Mouse (Mus musculus): ENCODE results near the gene Sh2d3c.
A peak's percentile ranks its signal among the peaks of the same experiment; 100 is the strongest.

Sh2d3c gene

GRCm38 (mm10) chr2:32700966-32701743 lies 19.7 kb upstream of the Sh2d3c start:
- DNase-seq: no peak

GRCm38 (mm10) chr2:32703046-32703445 lies 17.8 kb upstream of the Sh2d3c start:
- DNase-seq: no peak

GRCm38 (mm10) chr2:32704021-32704421 lies 16.8 kb upstream of the Sh2d3c start, which contains the start of gene Fpgs:
Gene Fpgs (minus strand): TSS chr2:32704145.
- peak; percentile 90 for DNase-seq

- no peak for DNase-seq
These were observed 15.8 kb upstream of the Sh2d3c start for GRCm38 (mm10) chr2:32705018-32705417.

DNA sequence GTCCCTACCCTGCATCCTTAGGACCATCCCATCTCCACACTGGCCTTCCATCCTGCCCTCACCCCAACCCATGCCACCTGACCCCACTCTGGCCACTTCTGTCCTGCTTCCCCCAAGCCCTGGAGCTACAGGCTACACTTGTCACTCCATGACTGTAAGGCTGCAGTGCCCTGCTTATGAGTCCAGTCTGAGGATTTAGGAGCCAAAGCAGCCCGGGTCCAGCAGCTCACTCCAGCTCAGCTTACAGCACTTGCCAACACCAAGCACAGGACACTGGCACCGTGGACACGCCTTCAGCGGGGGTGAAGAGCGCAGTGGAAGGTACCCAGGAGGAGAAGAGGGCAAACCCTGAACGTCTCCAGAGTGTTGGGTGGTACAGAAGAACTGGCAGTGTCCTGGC lies 13.9 kb upstream of the Sh2d3c start:
- no peak for DNase-seq

DNA sequence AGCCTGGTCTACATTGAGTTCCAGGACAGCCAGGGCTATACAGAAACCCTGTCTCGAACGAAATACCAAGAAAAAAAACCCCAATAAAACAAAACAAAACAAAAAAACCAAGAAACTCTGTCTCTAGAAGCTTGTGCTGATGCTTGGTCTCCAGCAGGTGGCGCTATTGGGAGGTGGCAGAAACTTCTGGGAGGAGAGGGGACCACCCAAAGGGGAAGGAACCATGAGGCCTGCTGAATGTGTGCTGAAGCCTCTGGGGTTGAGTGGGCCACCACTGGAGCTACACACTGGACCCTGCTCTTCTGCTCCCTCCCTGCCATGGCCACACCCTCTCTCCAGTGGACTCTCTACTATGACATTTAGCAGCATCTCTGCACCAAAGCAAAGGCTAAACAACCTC lies 12.2 kb upstream of the Sh2d3c start:
- no peak for DNase-seq

- no peak for DNase-seq
These were observed 11.2 kb upstream of the Sh2d3c start for GRCm38 (mm10) chr2:32709521-32710137.

DNA sequence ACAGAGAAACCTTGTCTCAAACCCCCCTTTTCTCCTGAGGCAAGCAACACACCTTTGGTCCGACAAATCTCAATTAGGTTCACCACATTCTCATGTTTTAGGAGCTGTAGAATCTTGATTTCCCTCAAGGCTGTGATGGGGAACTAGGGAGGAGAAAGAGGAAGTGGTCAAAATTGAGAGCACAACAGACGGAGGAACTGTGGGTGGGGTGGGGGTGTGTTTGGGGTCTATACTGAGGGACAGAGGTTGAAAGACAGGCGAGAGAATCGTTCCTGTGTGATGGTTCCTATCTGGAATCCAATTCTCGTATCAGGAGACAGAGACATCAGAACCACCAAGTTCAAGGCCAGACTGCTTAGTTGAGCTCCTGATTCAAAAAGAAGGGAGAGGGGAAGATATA lies 10.4 kb upstream of the Sh2d3c start:
- DNase-seq: no peak

DNA sequence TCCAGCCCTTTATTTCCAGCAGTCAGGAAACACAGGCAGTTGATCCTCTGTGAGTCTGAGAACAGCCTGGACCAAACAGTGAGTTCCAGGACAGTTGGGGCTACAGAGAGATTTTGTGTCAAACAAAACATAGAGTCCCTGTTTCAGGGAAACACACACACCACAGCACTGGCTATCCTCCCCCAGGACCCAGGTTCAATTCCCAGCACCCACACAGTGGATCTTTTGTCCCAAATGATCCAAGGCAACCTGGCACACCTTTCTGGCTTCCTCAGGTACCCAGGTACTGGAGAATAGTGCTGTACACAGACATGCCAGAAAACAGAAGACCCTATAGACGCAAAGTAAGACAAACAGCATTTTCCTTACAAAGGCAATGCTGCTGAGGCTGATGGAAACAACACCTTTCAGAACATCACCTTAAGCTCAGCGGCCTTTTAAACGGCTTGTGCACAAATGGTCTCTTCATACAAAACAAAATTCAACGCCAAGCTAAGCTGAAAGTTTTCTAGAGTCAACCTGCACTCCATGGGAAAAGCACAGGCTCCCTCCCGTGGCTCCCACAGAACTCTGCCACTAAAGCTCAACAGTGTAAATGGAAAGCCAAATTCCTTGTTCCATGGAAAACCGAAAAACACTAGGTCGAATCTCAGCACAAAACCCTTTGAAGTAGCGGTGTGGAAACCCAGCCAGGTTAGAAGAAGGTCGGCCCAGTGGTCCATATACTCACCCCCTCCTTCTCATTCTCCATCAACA lies 9.4 kb upstream of the Sh2d3c start:
- no peak for DNase-seq

GRCm38 (mm10) chr2:32712108-32712551 lies 8.7 kb upstream of the Sh2d3c start:
- peak; percentile 87 for DNase-seq

- DNase-seq: peak; percentile 96
These were observed 8.3 kb upstream of the Sh2d3c start for GRCm38 (mm10) chr2:32712586-32712933.

DNA sequence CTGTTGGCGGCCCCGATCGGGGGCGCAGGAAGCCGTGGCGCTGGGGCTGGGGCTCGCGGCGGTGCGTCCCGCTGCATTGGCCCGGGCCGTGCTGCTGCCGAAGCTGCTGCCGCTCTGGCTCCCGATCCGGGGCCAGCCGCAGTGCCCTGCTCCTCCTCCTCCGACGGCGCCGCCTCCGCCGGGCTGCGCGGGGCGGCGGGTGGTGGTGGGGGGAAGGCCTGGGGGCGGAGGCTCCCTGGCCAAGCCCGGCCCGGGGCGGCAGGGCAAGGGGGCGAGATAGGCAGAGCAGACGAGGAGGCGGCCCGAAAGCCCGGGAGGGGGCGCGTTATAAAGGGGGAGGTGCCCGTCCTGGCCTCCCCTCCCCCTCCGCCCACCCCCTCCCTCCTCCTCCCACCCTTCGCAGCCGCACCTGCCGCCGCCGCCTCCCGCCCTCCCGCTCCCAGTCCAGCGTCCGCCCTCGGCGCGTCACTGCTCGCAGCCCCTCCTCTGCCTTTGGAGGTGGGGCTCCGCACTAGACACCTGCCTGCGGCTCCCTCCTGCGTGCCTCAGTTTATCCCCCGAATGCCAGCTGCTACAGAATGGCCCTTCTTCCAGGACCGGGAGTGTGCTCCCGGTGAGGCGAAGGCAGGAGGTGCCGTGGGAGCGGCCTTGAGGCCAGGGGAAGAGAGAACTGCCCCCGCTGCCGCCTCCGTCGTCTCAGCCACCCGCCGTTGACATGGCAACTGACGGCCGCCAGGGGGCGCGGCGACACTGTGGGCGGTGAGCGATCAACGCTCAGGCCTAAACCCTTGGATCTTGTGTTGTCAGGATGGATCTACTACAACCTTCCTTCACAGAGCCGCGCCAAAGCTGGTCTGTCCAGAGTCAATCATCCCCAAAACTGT lies 7.7 kb upstream of the Sh2d3c start, which contains the start of gene Cdk9:
TSS of gene Cdk9 (minus strand) at position 143 of the 884 bp plus-strand sequence.
- peak; percentile 95 for DNase-seq

DNA sequence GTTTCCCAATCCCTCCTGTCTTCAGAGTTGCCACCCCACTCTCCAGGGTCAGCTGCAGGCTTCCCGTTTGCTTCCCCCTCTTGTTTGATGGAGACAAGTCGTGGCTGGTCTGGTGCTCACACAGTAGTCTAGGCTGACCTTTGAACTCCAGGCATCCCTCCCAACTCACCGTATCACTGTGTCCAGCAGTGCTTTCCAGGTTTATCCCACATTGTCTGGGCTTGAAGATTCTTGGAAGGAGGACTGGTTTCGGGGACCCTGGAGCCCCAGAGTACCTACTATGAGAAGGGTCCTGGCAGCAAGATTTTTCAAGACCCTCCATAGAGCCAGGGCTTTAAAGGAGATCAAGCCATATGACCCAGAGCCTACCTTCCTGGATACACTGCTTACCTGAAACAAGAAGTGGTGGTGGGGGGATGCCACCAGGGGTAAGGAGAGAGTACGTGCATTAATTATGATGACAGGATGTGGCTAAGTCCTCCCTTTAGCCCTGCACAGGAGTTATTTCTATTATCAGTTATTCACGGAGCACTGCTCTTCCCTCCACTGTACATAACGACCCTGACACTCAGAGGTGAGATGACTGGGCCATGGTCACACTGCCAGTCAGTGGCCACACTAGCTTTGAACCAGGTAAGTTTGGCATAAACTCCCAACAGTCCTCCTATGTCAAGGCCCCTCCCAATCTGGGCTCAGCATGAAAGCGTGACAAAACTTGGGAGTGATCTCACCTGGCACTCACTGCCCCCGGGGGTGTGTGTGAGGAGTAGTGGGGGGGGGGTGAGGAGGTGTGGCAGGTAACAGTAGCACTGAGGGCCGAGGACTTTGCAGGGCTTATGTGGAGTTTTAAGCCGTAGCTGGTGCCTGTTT lies 6.5 kb upstream of the Sh2d3c start:
- DNase-seq: no peak

DNA sequence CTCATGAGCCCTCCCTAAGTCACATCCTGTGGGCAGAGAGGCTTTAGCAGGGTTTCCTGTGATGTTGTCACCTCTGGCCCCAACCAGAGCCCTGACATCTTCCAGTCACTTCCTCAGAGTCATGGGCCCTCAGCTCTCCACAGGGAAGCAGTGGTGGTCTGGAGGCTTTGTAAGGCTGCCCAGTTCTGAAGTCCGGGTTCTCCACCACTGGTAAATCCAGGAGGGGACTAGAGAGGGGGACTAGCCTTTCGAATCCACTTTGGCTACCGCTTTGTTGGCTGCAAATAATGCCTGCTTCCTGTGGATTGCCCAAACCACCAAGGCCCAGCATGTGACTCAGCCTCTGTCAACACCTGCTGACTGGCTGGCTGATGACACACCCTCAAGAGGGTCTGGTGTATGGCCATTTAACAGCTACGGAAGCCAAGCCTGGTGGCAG lies 5.8 kb upstream of the Sh2d3c start:
- peak; percentile 50 for DNase-seq

- DNase-seq: no peak
These were observed 2.1 kb upstream of the Sh2d3c start for GRCm38 (mm10) chr2:32718761-32719160.

GRCm38 (mm10) chr2:32720053-32720452 lies 802 bp upstream of the Sh2d3c start:
- no peak for DNase-seq

- no peak for DNase-seq
These were observed 1.2 kb downstream of the Sh2d3c start for GRCm38 (mm10) chr2:32722046-32722445.

DNA sequence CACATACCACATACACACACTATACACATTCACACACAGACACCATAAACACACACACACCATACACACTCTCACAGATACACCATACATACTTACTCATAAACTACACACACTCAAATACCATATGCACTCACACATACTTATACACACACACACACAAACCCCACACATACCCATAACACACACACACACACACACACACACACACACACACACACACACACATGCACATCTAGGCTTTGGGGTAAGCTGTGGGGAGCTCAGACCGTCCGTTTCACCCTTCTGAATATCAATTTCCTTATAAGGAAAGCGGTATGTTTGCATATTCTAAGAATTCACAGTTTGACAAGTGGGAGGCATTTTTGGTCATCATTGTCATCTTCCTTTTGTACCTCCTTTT lies 1.7 kb downstream of the Sh2d3c start:
- DNase-seq: no peak

- DNase-seq: no peak
These were observed 3.3 kb downstream of the Sh2d3c start for GRCm38 (mm10) chr2:32724149-32724548.

GRCm38 (mm10) chr2:32724832-32725790 lies 4.3 kb downstream of the Sh2d3c start:
- DNase-seq: peak; percentile 78

Data from kidney, postnatal 14 days (tissue).